Mouse (Mus musculus): ENCODE data around the gene Map1b. TPM values are rescaled to one million over a fixed set of nuclear protein-coding genes. Genes with fewer than 3 reads are reported as not detected.

Gene Map1b
- total RNA-seq, 2 experiments from 2014 or later = 7.7 to 13.8 TPM

- no peak for TF ChIP-seq CTCF (IDR thresholded peaks at IDR 0.05)
- H3K4me3 ChIP-seq = no peak overlapping the region
- H3K27ac ChIP-seq = peak overlapping the region; percentile 76; the same call in 1 of the 2 replicates
- intact Hi-C loops (cut with DNase I) = no loop called here
- DNase-seq = no peak
Measured at GRCm38 (mm10) chr13:99448278-99448677, 68.1 kb downstream of the Map1b start.

GRCm38 (mm10) chr13:99447403-99448199 is 68.7 kb downstream of the Map1b start:
- intact Hi-C loops (cut with DNase I) = no loop called here
- TF ChIP-seq CTCF (IDR thresholded peaks at IDR 0.05) = no peak
- peak; percentile 66 for DNase-seq
- H3K4me3 ChIP-seq = peak overlapping the region; percentile 61
- peak overlapping the region; percentile 76 for H3K27ac ChIP-seq

DNA sequence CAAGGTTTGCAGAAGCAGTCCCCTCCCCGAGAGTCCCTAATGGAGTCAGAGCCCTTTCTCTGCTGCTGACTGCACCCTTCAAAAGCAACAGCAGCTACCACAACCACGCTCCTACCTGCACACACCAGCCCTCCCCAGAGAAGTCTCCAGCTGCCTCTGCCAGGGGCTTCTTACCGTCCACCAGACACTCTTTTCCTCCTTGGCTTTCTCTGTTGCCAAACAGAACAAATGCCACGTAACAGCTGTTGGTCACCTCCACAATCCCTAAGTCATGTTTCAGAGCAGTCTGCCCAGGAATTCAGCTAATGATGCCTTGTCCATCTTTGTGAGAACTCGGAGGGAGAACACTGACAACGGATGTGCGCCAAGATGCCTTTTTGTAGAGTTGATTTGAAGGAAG is 69.3 kb downstream of the Map1b start:
- Histone ChIP-seq H3K27ac (peak overlapping the region; percentile 76), H3K4me3 (peak overlapping the region; percentile 61)
- TF ChIP-seq CTCF (IDR thresholded peaks at IDR 0.05) = no peak
- DNase-seq = no peak
- intact Hi-C loops (cut with DNase I) = no loop called here

DNA sequence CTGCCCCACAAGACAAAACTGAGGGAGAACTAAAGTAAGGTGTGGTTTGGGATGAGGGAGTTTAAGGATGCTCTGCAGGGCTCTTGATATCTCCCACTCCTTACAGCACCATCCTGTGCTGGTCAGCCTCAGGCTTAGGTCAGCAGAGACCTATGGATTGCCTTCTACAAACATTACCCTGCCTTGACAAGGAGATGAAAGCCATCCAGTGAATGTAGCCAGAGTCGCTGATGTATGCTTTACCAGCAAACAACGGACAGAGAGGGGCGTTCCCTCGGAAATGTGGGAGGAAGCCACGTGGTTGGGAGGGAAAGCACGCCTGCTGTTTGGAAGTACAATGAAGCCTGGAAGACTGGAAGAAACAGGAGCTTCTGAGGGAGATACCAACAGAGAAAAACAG is 71.5 kb downstream of the Map1b start:
- H3K4me3 ChIP-seq = peak overlapping the region; percentile 17; the same call in 1 of the 2 replicates
- H3K27ac ChIP-seq = peak overlapping the region; percentile 12; the same call in 1 of the 2 replicates
- TF ChIP-seq CTCF (IDR thresholded peaks at IDR 0.05) = no peak
- no peak for DNase-seq
- intact Hi-C loops (cut with DNase I) = loop anchor here (5.0 kb wide), 1 partner anchor 42 kb away; no protein-coding TSS in a partner anchor

DNA sequence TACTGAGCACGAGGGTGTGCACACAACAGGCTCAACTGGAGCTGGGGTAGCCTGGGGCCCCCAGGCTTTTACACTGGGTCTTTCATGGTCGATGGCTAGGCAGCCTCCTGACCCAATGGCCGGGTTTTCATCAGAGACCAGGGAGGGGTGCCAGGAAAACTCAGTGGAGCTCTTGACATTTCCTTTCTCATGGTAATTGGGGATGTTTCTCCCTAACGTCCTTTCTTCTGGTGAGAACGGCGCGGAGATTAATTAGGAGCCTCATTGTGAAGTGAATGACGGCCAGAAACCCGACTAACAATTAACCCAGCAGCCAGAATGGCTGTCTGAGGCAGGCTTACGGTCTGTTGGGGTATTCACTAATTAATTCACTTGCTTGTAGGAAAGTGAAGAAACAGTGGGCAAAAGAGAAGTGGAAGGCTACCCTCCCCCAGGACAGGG is 71.9 kb downstream of the Map1b start:
- H3K27ac ChIP-seq = peak overlapping the region; percentile 12; the same call in 1 of the 2 replicates
- no peak for DNase-seq
- intact Hi-C loops (cut with DNase I) = loop anchor here (5.0 kb wide), 1 partner anchor 43 kb away; no protein-coding TSS in a partner anchor
- peak overlapping the region; percentile 17; the same call in 1 of the 2 replicates for H3K4me3 ChIP-seq
- TF ChIP-seq CTCF (IDR thresholded peaks at IDR 0.05) = no peak

DNA sequence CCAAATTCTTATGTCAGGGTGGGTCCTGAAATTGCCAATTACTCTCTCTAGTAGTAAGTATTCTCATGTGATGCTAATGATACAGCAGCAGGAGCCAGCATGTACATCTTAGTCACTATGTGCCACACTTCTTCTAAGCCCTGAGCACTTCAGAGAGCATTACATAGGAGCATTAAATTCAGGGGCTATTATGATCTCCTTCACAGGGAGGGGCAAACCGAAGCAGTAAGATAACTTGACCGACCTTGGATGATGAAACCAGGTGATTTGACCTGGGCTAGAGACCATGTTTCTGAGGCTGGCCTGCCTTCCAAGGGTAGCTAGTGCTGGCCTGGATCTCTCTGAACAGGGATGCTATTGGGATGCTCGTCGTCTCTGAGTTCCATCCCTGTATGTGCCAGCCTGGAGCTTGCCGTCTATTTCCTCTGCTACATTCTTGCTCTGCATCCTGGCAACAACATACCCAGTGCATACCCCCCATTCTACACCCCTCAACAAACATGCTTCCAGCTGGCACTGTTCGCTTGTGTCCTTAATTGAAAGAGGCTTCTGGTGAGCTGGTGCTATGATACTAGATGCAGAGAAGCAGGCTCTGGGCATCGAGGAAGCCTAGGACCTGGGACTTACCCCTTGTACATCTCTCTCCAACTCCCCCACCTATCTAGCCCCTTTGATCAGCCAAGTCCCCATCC is 72.7 kb downstream of the Map1b start:
- H3K4me3 ChIP-seq = no peak overlapping the region
- TF ChIP-seq CTCF (IDR thresholded peaks at IDR 0.05) = no peak
- no peak for DNase-seq
- intact Hi-C loops (cut with DNase I) = loop anchor here (5.0 kb wide), 1 partner anchor 44 kb away; no protein-coding TSS in a partner anchor
- H3K27ac ChIP-seq = 0 out of 2 replicates have a peak overlapping the region, but pooled peaks have one; percentile 3

DNA sequence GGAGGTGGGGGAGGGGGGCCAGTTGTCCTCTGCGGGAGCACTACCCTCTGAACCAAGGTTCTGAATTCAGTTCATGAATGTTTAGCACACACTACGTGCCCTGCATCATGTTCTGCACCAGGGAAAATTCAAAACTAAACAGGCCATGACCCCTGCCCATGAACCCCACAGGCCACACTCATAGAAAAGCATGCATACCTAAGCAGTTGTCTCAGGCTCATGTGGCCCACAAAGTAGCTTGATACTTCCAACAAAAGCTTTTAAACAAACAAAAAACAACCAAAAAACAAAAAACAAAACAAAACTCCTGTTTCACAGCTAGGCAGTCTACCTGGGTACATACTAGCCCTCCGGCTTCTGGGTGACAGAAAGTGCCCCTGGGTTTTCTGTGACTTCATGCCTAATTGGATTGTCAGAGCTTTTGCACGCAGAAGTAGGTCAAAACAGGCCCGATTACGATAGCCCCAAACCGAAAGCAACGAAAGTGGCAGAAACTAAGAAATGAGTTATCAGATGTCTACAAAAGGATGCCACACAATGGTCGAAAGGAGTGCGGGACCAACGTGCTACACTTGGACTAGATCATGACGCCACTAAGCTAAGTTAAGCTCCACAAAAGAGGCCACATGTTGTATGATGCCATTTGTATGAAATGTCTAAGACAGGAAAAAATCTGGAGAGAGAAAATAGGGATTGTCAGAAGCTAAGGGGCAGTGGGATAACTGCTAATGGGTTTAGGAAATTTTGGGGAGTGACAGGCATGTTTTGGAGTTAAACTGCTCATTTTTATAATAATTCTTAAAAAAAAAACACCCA is 73.7 kb downstream of the Map1b start:
- Histone ChIP-seq H3K4me3 (no peak overlapping the region), H3K27ac (peak overlapping the region; percentile 74)
- no peak for DNase-seq
- intact Hi-C loops (cut with DNase I) = loop anchor here (5.0 kb wide), 1 partner anchor 45 kb away; no protein-coding TSS in a partner anchor
- TF ChIP-seq CTCF (IDR thresholded peaks at IDR 0.05) = no peak

- intact Hi-C loops (cut with DNase I) = loop anchor here (5.0 kb wide), 1 partner anchor 45 kb away; no protein-coding TSS in a partner anchor
- H3K4me3 ChIP-seq = peak overlapping the region; percentile 46
- DNase-seq = peak; percentile 79
- peak overlapping the region; percentile 74 for H3K27ac ChIP-seq
- TF ChIP-seq CTCF (IDR thresholded peaks at IDR 0.05) = no peak
Measured at GRCm38 (mm10) chr13:99441700-99442433, 74.5 kb downstream of the Map1b start.

DNA sequence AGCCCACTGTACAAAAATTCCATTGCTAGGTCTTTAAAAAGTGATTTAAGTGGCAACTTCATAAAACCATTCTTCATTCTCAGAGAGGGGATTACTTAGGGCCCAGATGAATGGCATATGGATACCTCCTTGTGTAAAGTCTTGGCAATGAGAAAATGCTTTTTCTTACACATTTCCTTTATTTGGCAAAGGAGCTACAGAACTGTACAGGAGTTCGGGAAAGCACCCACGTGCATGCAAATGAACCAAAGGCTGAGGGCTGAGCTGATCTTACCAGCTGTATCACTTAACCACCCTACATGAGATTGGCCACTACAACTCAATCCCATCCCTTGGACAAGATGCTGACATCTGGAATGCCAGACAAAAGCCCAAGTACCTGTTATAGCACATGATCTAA is 76.1 kb downstream of the Map1b start:
- TF ChIP-seq CTCF (IDR thresholded peaks at IDR 0.05) = no peak
- intact Hi-C loops (cut with DNase I) = loop anchor here (5.0 kb wide), 1 partner anchor 47 kb away; no protein-coding TSS in a partner anchor
- Histone ChIP-seq H3K4me3 (no peak overlapping the region), H3K27ac (no peak overlapping the region)
- no peak for DNase-seq

DNA sequence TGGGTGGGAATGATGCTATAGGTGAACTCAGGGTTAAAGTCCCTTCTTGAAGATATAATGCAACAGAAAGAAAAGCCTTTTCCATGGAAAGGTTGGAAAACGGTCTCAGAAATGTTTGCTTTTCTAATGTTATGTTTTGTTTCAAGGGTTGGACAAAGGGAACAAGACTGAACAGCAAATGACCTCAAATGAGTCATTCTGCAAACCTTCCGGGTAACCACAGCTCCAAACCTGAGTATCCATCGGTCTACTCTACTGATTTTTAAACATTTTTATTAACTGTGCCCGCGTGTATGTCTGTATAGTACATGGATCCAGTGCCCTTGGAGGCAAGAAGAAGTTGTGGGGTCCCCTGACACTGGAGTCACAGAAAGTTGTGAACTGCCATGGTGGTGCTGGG is 77.0 kb downstream of the Map1b start:
- intact Hi-C loops (cut with DNase I) = no loop called here

DNA sequence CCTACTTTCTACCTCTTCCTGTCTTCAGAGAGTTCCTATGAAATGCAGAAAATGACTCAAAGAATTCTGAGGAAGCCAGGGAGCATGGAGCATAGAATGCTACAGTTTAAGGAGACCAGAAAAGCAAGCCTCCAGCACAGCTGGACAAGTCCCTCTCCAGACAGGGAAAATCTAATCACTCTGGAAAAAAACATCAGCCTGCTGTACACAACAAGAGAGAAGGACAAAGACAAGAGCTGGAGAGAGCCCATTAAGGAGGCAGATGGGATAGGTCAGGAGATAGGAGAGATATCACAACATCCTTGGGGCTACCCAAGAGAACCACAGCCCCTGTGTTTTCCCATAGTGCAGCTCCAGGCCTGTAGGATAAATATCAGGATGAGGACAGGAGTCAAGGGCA is 79.3 kb downstream of the Map1b start:
- TF ChIP-seq CTCF (IDR thresholded peaks at IDR 0.05) = no peak
- intact Hi-C loops (cut with DNase I) = no loop called here
- no peak overlapping the region for H3K27ac ChIP-seq
- no peak overlapping the region for H3K4me3 ChIP-seq
- DNase-seq = no peak

More for the DNA sequence above, 77.0 kb downstream of the Map1b start:
- Histone ChIP-seq H3K4me3 (no peak overlapping the region), H3K27ac (no peak overlapping the region)
- no peak for DNase-seq
- TF ChIP-seq CTCF (IDR thresholded peaks at IDR 0.05) = no peak
